In genomic region chr15:81744992-81745600, GRCm38 (mm10) we compare ENCODE assay signal across 8 mouse cellular contexts. TPM values are rescaled to one million over a fixed set of nuclear protein-coding genes. Genes with fewer than 3 reads are reported as not detected.
DNase-seq lines count a peak whose midpoint lies in the region; ATAC-seq and TF ChIP-seq lines count a peak whose summit lies in the region.

TSS of gene Zc3h7b (plus strand) at chr15:81745057.
TSS of gene Rangap1 (minus strand) at chr15:81745530.

- H3K27me3 ChIP-seq in Patski = no peaks in the 10 kb centered on the region
- no peaks in the 10 kb centered on the region for H3K27me3 ChIP-seq in hindbrain, embryonic 11.5 days (ENCODE audit: control insufficient read depth, insufficient read depth, low read length)

- ATAC-seq in Patski = peak; percentile 79
- ATAC-seq in hindbrain, embryonic 11.5 days (ENCODE audit: low FRiP score) = peak; percentile 84

- in situ Hi-C loops in Patski (cut with MboI; ENCODE audit: low pct_unique_long_range_greater_than_20kb) = no loop called here

- DNase-seq in Patski (ENCODE audit: low read depth, low spot score) = no peak
- peak; percentile 79 for DNase-seq in cerebellum, postnatal 14 days
- DNase-seq in frontal cortex, postnatal 14 days (ENCODE audit: low spot score in 2 of 2) = peak; percentile 51 to 65
- DNase-seq in hindbrain, embryonic 11.5 days (ENCODE audit: low spot score) = peak; percentile 79
- peak; percentile 74 to 79 for DNase-seq in layer of hippocampus, postnatal 10 days (ENCODE audit: low spot score in 2 of 2)
- peak; percentile 86 for DNase-seq in lung, postnatal 10 days
- DNase-seq in ovary, postnatal 36 days (ENCODE audit: low spot score) = peak; percentile 83
- peak; percentile 71 for DNase-seq in thymus, postnatal 25 days

- POLR2A ChIA-PET in Patski (lab: Charles Lee) = interaction anchor here (0.7 to 0.9 kb wide), 2 partner anchors 49 to 66 kb away, joined by 3 read pairs; no protein-coding TSS in a partner anchor

- H3K4me1 ChIP-seq in hindbrain, embryonic 11.5 days (replicated peaks; ENCODE audit: control insufficient read depth, insufficient read depth, low read length) = no peaks in the 10 kb centered on the region; the same call in 1 of the 2 replicates

- under 1% methylated on average over 52 of the region's 65 CpGs for WGBS in hindbrain, embryonic 11.5 days

- TF ChIP-seq CTCF in Patski (IDR thresholded peaks at IDR 0.05) = no peak

- peak within 1 kb of the TSS; percentile 99 for H3K9ac ChIP-seq in hindbrain, embryonic 11.5 days (ENCODE audit: low read depth, low read length)

- no peaks in the 10 kb centered on the region for H3K36me3 ChIP-seq in hindbrain, embryonic 11.5 days (ENCODE audit: control insufficient read depth, insufficient read depth, low read length)

- H3K27ac ChIP-seq in hindbrain, embryonic 11.5 days (ENCODE audit: low read depth, low read length) = peak within 1 kb of the TSS; percentile 90

- H3K9me3 ChIP-seq in hindbrain, embryonic 11.5 days (ENCODE audit: control insufficient read depth, low read length) = no peaks in the 10 kb centered on the region

- CTCF ChIA-PET in Patski (lab: Charles Lee) = interaction anchor here (0.6 kb wide), 1 partner anchor 71 kb away, joined by 3 read pairs; no protein-coding TSS in a partner anchor

- H3K4me2 ChIP-seq in hindbrain, embryonic 11.5 days (replicated peaks; ENCODE audit: low read depth, low read length) = peak within 1 kb of the TSS; percentile 76

- peak within 1 kb of the TSS; percentile 90 for H3K4me3 ChIP-seq in hindbrain, embryonic 11.5 days (ENCODE audit: low read depth, low read length)

RNA-seq across cellular contexts. Expression of gene Zc3h7b, which starts in this region (rescaled TPM):
- 90.0 TPM for polyA plus RNA-seq in Patski (2021)
- polyA plus RNA-seq in hindbrain, embryonic 11.5 days (2014; fragmentation: Nextera tagmentation; extraction: Ambion mirVana) = 36.8 and 52.6 TPM in 2 replicates
- 100 to 1,000 TPM; 155 to 187 TPM for total RNA-seq in layer of hippocampus, postnatal 10 days (2021)

RNA-seq across cellular contexts. Expression of gene Rangap1, which starts in this region (rescaled TPM):
- polyA plus RNA-seq in Patski (2021) = 120 TPM
- 130 and 145 TPM in 2 replicates for polyA plus RNA-seq in hindbrain, embryonic 11.5 days (2014; fragmentation: Nextera tagmentation; extraction: Ambion mirVana)
- 100 to 1,000 TPM; 189 to 201 TPM for total RNA-seq in layer of hippocampus, postnatal 10 days (2021)
